Mouse (Mus musculus): Measurements from ENCODE around the gene Phospho1. TPM values are rescaled to one million over a fixed set of nuclear protein-coding genes. Genes with fewer than 3 reads are reported as not detected.
A peak's percentile ranks its signal among the peaks of the same experiment; 100 is the strongest.
"Not testable (repeated sequence)": the region's sequence is repeated elsewhere in the genome, so short reads cannot be mapped to it uniquely, and the experiment has no call there.

The Phospho1 gene
- total RNA-seq, 2 experiments from 2014 or later = 15.4 TPM

- DNase-seq (ENCODE audit: extremely low spot score in 1 of 2, low spot score in 2 of 2) = no peak
- intact Hi-C loops (cut with DNase I) = no loop called here
Observed at GRCm38 (mm10) chr11:95843421-95843950, 19.2 kb downstream of the Phospho1 start.

- intact Hi-C loops (cut with DNase I) = no loop called here
- no peak for DNase-seq (ENCODE audit: extremely low spot score in 1 of 2, low spot score in 2 of 2)
Observed at GRCm38 (mm10) chr11:95844935-95845334, 20.6 kb downstream of the Phospho1 start.

- intact Hi-C loops (cut with DNase I) = no loop called here
Observed at GRCm38 (mm10) chr11:95850898-95851297, 26.6 kb downstream of the Phospho1 start.

GRCm38 (mm10) chr11:95853684-95854083 is 29.4 kb downstream of the Phospho1 start:
- peak in 1 of 2 experiments; percentile 61 for DNase-seq (ENCODE audit: extremely low spot score in 1 of 2, low spot score in 2 of 2)
- intact Hi-C loops (cut with DNase I) = no loop called here

More at GRCm38 (mm10) chr11:95850898-95851297, 26.6 kb downstream of the Phospho1 start:
- no peak for DNase-seq (ENCODE audit: extremely low spot score in 1 of 2, low spot score in 2 of 2)

- DNase-seq (ENCODE audit: extremely low spot score in 1 of 2, low spot score in 2 of 2) = no peak
- intact Hi-C loops (cut with DNase I) = no loop called here
Observed at GRCm38 (mm10) chr11:95857306-95857705, 33.0 kb downstream of the Phospho1 start.

GRCm38 (mm10) chr11:95857716-95858527 is 33.6 kb downstream of the Phospho1 start:
- intact Hi-C loops (cut with DNase I) = no loop called here
- DNase-seq (ENCODE audit: extremely low spot score in 1 of 2, low spot score in 2 of 2) = peak in 1 of 2 experiments; percentile 50

GRCm38 (mm10) chr11:95858528-95859467 is 34.5 kb downstream of the Phospho1 start:
- intact Hi-C loops (cut with DNase I) = no loop called here
- peak; percentile 98 to 99 for DNase-seq (ENCODE audit: extremely low spot score in 1 of 2, low spot score in 2 of 2)

- intact Hi-C loops (cut with DNase I) = no loop called here
- peak; percentile 64 to 80 for DNase-seq (ENCODE audit: extremely low spot score in 1 of 2, low spot score in 2 of 2)
Observed at GRCm38 (mm10) chr11:95859468-95859855, 35.2 kb downstream of the Phospho1 start.

- no peak for DNase-seq (ENCODE audit: extremely low spot score in 1 of 2, low spot score in 2 of 2)
- intact Hi-C loops (cut with DNase I) = loop anchor here (5.0 kb wide), 1 partner anchor 33 kb away; no protein-coding TSS in a partner anchor
Observed at GRCm38 (mm10) chr11:95860071-95860490, 35.8 kb downstream of the Phospho1 start.

GRCm38 (mm10) chr11:95861397-95861796 is 37.1 kb downstream of the Phospho1 start:
- no peak for DNase-seq (ENCODE audit: extremely low spot score in 1 of 2, low spot score in 2 of 2)
- intact Hi-C loops (cut with DNase I) = loop anchor here (5.0 kb wide), 1 partner anchor 34 kb away; no protein-coding TSS in a partner anchor

- no peak for DNase-seq (ENCODE audit: extremely low spot score in 1 of 2, low spot score in 2 of 2)
- intact Hi-C loops (cut with DNase I) = no loop called here
Observed at GRCm38 (mm10) chr11:95869442-95869841, 45.1 kb downstream of the Phospho1 start.

- intact Hi-C loops (cut with DNase I) = loop anchor here (10.0 kb wide), 1 partner anchor 255 kb away; no protein-coding TSS in a partner anchor
- no peak for DNase-seq (ENCODE audit: extremely low spot score in 1 of 2, low spot score in 2 of 2)
Observed at GRCm38 (mm10) chr11:95869918-95870470, 45.7 kb downstream of the Phospho1 start.

- DNase-seq (ENCODE audit: extremely low spot score in 1 of 2, low spot score in 2 of 2) = no peak
Observed at GRCm38 (mm10) chr11:95875804-95876203, 51.5 kb downstream of the Phospho1 start.

GRCm38 (mm10) chr11:95876296-95876695 is 52.0 kb downstream of the Phospho1 start:
- intact Hi-C loops (cut with DNase I) = loop anchor here (10.0 kb wide), 1 partner anchor 249 kb away; no protein-coding TSS in a partner anchor
- peak in 1 of 2 experiments; percentile 70 for DNase-seq (ENCODE audit: extremely low spot score in 1 of 2, low spot score in 2 of 2)

More at GRCm38 (mm10) chr11:95875804-95876203, 51.5 kb downstream of the Phospho1 start:
- intact Hi-C loops (cut with DNase I) = loop anchor here (10.0 kb wide), 1 partner anchor 249 kb away; no protein-coding TSS in a partner anchor

GRCm38 (mm10) chr11:95879861-95880260 is 55.6 kb downstream of the Phospho1 start:
- intact Hi-C loops (cut with DNase I) = loop anchor here (10.0 kb wide), 1 partner anchor 245 kb away; no protein-coding TSS in a partner anchor
- not testable (repeated sequence) for DNase-seq (ENCODE audit: extremely low spot score in 1 of 2, low spot score in 2 of 2)
